8 mouse cellular contexts compared by ENCODE assay signal in genomic region chr7:122066945-122067516, GRCm38 (mm10). TPM values are rescaled to one million over a fixed set of nuclear protein-coding genes. Genes with fewer than 3 reads are reported as not detected.
DNase-seq lines count a peak whose midpoint lies in the region; ATAC-seq lines count a peak whose summit lies in the region.

TSS of gene Ubfd1 (plus strand) at chr7:122067175.
TSS of gene Ears2 (minus strand) at chr7:122067263.

- intact Hi-C loops in left cerebral cortex, postnatal 14 days (cut with DNase I): no loop called here

- peak within 1 kb of the TSS; percentile 97 for H3K4me3 ChIP-seq in intestine, embryonic 14.5 days (ENCODE audit: low read depth, low read length)

- H3K9me3 ChIP-seq in intestine, embryonic 14.5 days (ENCODE audit: control insufficient read depth, low read length): no peaks in the 10 kb centered on the region

- H3K4me2 ChIP-seq in intestine, embryonic 14.5 days (ENCODE audit: low read length): peak within 1 kb of the TSS; percentile 84

- H3K36me3 ChIP-seq in intestine, embryonic 14.5 days (ENCODE audit: control insufficient read depth, insufficient read depth, low read length): peaks cover 38% of the 10 kb centered on the region

- WGBS in intestine, embryonic 14.5 days: under 1% methylated on average over 58 of the region's 60 CpGs

- peak within 1 kb of the TSS; percentile 96 for H3K9ac ChIP-seq in intestine, embryonic 14.5 days (ENCODE audit: low read length)

- H3K27ac ChIP-seq in intestine, embryonic 14.5 days (ENCODE audit: low read depth): peak within 1 kb of the TSS; percentile 93

- no peaks in the 10 kb centered on the region for H3K27me3 ChIP-seq in intestine, embryonic 14.5 days (replicated peaks; ENCODE audit: control insufficient read depth, insufficient read depth, low read length)

- DNase-seq in adrenal gland, adult (ENCODE audit: inconsistent age in 2 of 2, low spot score in 1 of 2): peak; percentile 97 to 99
- DNase-seq in embryo, embryonic 10.5 days (ENCODE audit: low spot score): peak; percentile 98
- DNase-seq in gastrocnemius, postnatal 25 days: peak; percentile 94
- DNase-seq in intestine, embryonic 14.5 days (ENCODE audit: low spot score): peak; percentile 99
- DNase-seq in left cerebral cortex, postnatal 14 days (ENCODE audit: low spot score in 2 of 2): peak; percentile 97
- DNase-seq in mesoderm, embryonic 11.5 days (ENCODE audit: low read depth, low spot score): peak; percentile 98
- peak; percentile 96 for DNase-seq in right cerebral cortex, postnatal 36 days (ENCODE audit: low spot score in 2 of 2)
- DNase-seq in yolk sac, embryonic 10.5 days (ENCODE audit: low spot score): peak; percentile 98

- H3K4me1 ChIP-seq in intestine, embryonic 14.5 days (replicated peaks; ENCODE audit: control insufficient read depth, insufficient read depth, low read length): peaks cover 25% of the 10 kb centered on the region

- peak; percentile 99 for ATAC-seq in intestine, embryonic 14.5 days (replicated peaks; ENCODE audit: low FRiP score, low TSS enrichment, low read depth)

RNA-seq across cellular contexts. Expression of gene Ubfd1, which starts in this region (rescaled TPM):
- 10 to 100 TPM; 23.5 to 24.6 TPM for total RNA-seq in gastrocnemius, postnatal 25 days (2021)
- polyA plus RNA-seq in intestine, embryonic 14.5 days (2014; fragmentation: Nextera tagmentation; extraction: Ambion mirVana): 76.4 and 78.6 TPM in 2 replicates
- 10 to 100 TPM; 66.7 to 72.3 TPM for total RNA-seq in left cerebral cortex, postnatal 14 days (2021)

RNA-seq across cellular contexts. Expression of gene Ears2, which starts in this region (rescaled TPM):
- 1 to 10 TPM; 5.4 to 6.8 TPM for total RNA-seq in gastrocnemius, postnatal 25 days (2021)
- polyA plus RNA-seq in intestine, embryonic 14.5 days (2014; fragmentation: Nextera tagmentation; extraction: Ambion mirVana): 19.8 and 21.2 TPM in 2 replicates
- total RNA-seq in left cerebral cortex, postnatal 14 days (2021): 1 to 10 TPM; 6.6 to 7.6 TPM

Comparison
In these comparisons a context has a peak if more than half of its experiments do, and no peak if none do; other contexts are left out.
1. Peak in every context shown above with its lines: DNase-seq, ATAC-seq, H3K4me3 ChIP-seq and H3K27ac ChIP-seq.